Mouse (Mus musculus): ENCODE data around the gene C1rl.
"Not testable (repeated sequence)": the region's sequence is repeated elsewhere in the genome, so short reads cannot be mapped to it uniquely, and the experiment has no call there.

- TF ChIP-seq CTCF (IDR thresholded peaks at IDR 0.05; ENCODE audit: control insufficient read depth, insufficient read depth, insufficient read length); CEBPB (IDR thresholded peaks at IDR 0.05; ENCODE audit: low read depth); MAX (IDR thresholded peaks at IDR 0.05); FOSL1 (IDR thresholded peaks at IDR 0.05; ENCODE audit: insufficient read depth, low read length, poor library complexity, severe bottlenecking); MYOG (IDR thresholded peaks at IDR 0.05; ENCODE audit: control insufficient read depth, extremely low read depth, insufficient read length): not testable (repeated sequence)
Observed at GRCm38 (mm10) chr6:124547979-124548378, 55.1 kb downstream of the C1rl start.
